Mouse (Mus musculus) lung, postnatal 0 days (tissue): ENCODE measurements at regions not wholly inside any gene's neighbourhood (a gene's known extent, or its start where the extent isn't known, plus 50 kb on each side); places are given as distances from the start of the nearest gene placed in this dataset.

Experiments used
- CTCF ChIP-seq: IDR thresholded peaks from 2 replicates; pipeline ENCODE4 v1.5.1; 2016; ENCODE audit warnings: antibody characterized with exemption, mild to moderate bottlenecking
- EP300 ChIP-seq: IDR thresholded peaks from 2 replicates; pipeline ENCODE4 v1.6.1; 2016; ENCODE audit warnings: antibody characterized with exemption, mild to moderate bottlenecking, control low read depth

- TF ChIP-seq CTCF = no peak
- TF ChIP-seq EP300 = no peak
These were observed 183.4 kb upstream of the Pgrmc2 start for GRCm38 (mm10) chr3:41266216-41266615.
